Mouse (Mus musculus) CH12.LX (cell line): ENCODE measurements around the gene Hist1h2bg. TPM values are rescaled to one million over a fixed set of nuclear protein-coding genes. Genes with fewer than 3 reads are reported as not detected.

ENCODE experiments used
- DNase-seq: peaks from one replicate; pipeline ENCODE4 v3.0.0-alpha.2; 2013; ENCODE audit errors: extremely low read depth
- H3K27ac ChIP-seq: 2 replicates; pipeline ENCODE4 v1.5.1; 2012; ENCODE audit warnings: low read depth, mild to moderate bottlenecking, control low read depth, moderate library complexity; ENCODE audit not compliant: insufficient read depth
- H3K27me3 ChIP-seq: replicated peaks from 2 replicates; pipeline ENCODE3; 2012; ENCODE audit warnings: inconsistent platforms
- H3K36me3 ChIP-seq, 2 experiments: replicated peaks in 1 of 2; 2 replicates each; pipeline versions ENCODE3 to v1.6.1; 2012; ENCODE audit warnings: inconsistent platforms in 1 of 2, low read length in 1 of 2, mild to moderate bottlenecking in 1 of 2, mixed read lengths in 1 of 2, moderate library complexity in 1 of 2; ENCODE audit not compliant: control insufficient read depth in 1 of 2, insufficient read depth in 1 of 2
- H3K4me1 ChIP-seq, 2 experiments: 2 replicates each; pipeline ENCODE4 v1.6.1; 2012; ENCODE audit warnings: inconsistent platforms in 1 of 2, moderate library complexity in 1 of 2; ENCODE audit not compliant: insufficient read depth in 2 of 2, control insufficient read depth in 1 of 2
- H3K4me2 ChIP-seq: 2 replicates; pipeline ENCODE4 v1.6.1; 2012; ENCODE audit warnings: low read depth, mild to moderate bottlenecking, control low read depth; ENCODE audit not compliant: poor library complexity, insufficient read depth, severe bottlenecking
- H3K4me3 ChIP-seq, 3 experiments: fragments of 150-350 bp in 1 of 3; sonication (generic) in 1 of 3; replicated peaks in 1 of 3; 2 replicates each; pipeline versions ENCODE3 to v1.5.1; 2011 to 2012; ENCODE audit warnings: low read depth in 2 of 3, low read length in 2 of 3, mild to moderate bottlenecking in 2 of 3, moderate library complexity in 2 of 3, control low read depth in 1 of 3, improper control_type of control experiment in 1 of 3, inconsistent platforms in 1 of 3, mixed read lengths in 1 of 3; ENCODE audit not compliant: poor library complexity in 1 of 3
- H3K79me2 ChIP-seq: replicated peaks from 2 replicates; pipeline ENCODE4 v1.6.1; 2012; ENCODE audit warnings: mild to moderate bottlenecking, moderate library complexity; ENCODE audit not compliant: control insufficient read depth, poor library complexity, insufficient read depth, severe bottlenecking; ENCODE audit errors: extremely low read depth
- H3K9ac ChIP-seq: 2 replicates; pipeline ENCODE4 v1.6.1; 2012; ENCODE audit warnings: low read depth, mild to moderate bottlenecking, control low read depth, moderate library complexity; ENCODE audit not compliant: insufficient read depth
- H3K9me3 ChIP-seq: replicated peaks from 2 replicates; pipeline ENCODE3; 2012; ENCODE audit warnings: low read length, inconsistent platforms, mixed read lengths
- BHLHE40 ChIP-seq: IDR thresholded peaks from 2 replicates; pipeline ENCODE4 v1.6.1; 2011; ENCODE audit warnings: mild to moderate bottlenecking, low read depth, low read length, improper control_type of control experiment
- CHD1 ChIP-seq: IDR thresholded peaks from 2 replicates; pipeline ENCODE4 v1.6.1; 2012; ENCODE audit warnings: low read depth, low read length, improper control_type of control experiment, inconsistent platforms
- CHD2 ChIP-seq: IDR thresholded peaks from 2 replicates; pipeline ENCODE4 v1.6.1; 2011; ENCODE audit warnings: low read length, improper control_type of control experiment
- CTCF ChIP-seq, 2 experiments: IDR thresholded peaks in 1 of 2; conservative IDR thresholded peaks in 1 of 2; 2 replicates each; pipeline ENCODE4 v1.5.1; 2011 to 2012; ENCODE audit warnings: low read depth in 2 of 2, low read length in 2 of 2, improper control_type of control experiment in 1 of 2, inconsistent platforms in 1 of 2, mild to moderate bottlenecking in 1 of 2, moderate library complexity in 1 of 2
- E2F4 ChIP-seq: IDR thresholded peaks from 2 replicates; pipeline ENCODE4 v1.6.1; 2011; ENCODE audit warnings: low read depth, low read length, improper control_type of control experiment; ENCODE audit not compliant: insufficient replicate concordance
- ELF1 ChIP-seq: IDR thresholded peaks from 2 replicates; pipeline ENCODE4 v1.6.1; 2014; ENCODE audit warnings: low read depth, mild to moderate bottlenecking, inconsistent platforms, low read length, improper control_type of control experiment
- EP300 ChIP-seq: IDR thresholded peaks from 2 replicates; pipeline ENCODE4 v1.6.1; 2011; ENCODE audit warnings: low read length, improper control_type of control experiment
- ETS1 ChIP-seq: conservative IDR thresholded peaks from 2 replicates; pipeline ENCODE4 v1.6.1; 2012; ENCODE audit warnings: low read depth, mild to moderate bottlenecking, inconsistent platforms, low read length, improper control_type of control experiment, moderate library complexity
- GABPA ChIP-seq: IDR thresholded peaks from 2 replicates; pipeline ENCODE4 v1.6.1; 2012; ENCODE audit warnings: low read depth, low read length, improper control_type of control experiment, inconsistent platforms; ENCODE audit not compliant: insufficient replicate concordance
- HCFC1 ChIP-seq: IDR thresholded peaks from 2 replicates; pipeline ENCODE4 v1.6.1; 2012; ENCODE audit warnings: low read depth, mild to moderate bottlenecking, inconsistent platforms, low read length, improper control_type of control experiment
- IRF4 ChIP-seq: IDR thresholded peaks from 2 replicates; pipeline ENCODE4 v1.6.1; 2014; ENCODE audit warnings: low read depth, mild to moderate bottlenecking, inconsistent platforms, low read length, improper control_type of control experiment
- JUN ChIP-seq: IDR thresholded peaks from 2 replicates; pipeline ENCODE4 v1.6.1; 2011; ENCODE audit warnings: low read depth, mild to moderate bottlenecking, low read length, improper control_type of control experiment, moderate library complexity; ENCODE audit not compliant: insufficient read depth
- JUND ChIP-seq: conservative IDR thresholded peaks from 2 replicates; pipeline ENCODE4 v1.6.1; 2011; ENCODE audit warnings: low read depth, low read length, improper control_type of control experiment
- KAT2A ChIP-seq: IDR thresholded peaks from 2 replicates; pipeline ENCODE4 v1.6.1; 2012; ENCODE audit warnings: low read length, improper control_type of control experiment, inconsistent platforms; ENCODE audit not compliant: insufficient replicate concordance
- MAFK ChIP-seq: IDR thresholded peaks from 2 replicates; pipeline ENCODE4 v1.6.1; 2011; ENCODE audit warnings: low read length, improper control_type of control experiment; ENCODE audit not compliant: insufficient replicate concordance
- MAX ChIP-seq: IDR thresholded peaks from 2 replicates; pipeline ENCODE4 v1.6.1; 2011; ENCODE audit warnings: low read length, improper control_type of control experiment
- MAZ ChIP-seq: IDR thresholded peaks from 2 replicates; pipeline ENCODE4 v1.6.1; 2012; ENCODE audit warnings: low read depth, mild to moderate bottlenecking, inconsistent platforms, low read length, improper control_type of control experiment, moderate library complexity
- MEF2A ChIP-seq: IDR thresholded peaks from 2 replicates; pipeline ENCODE4 v1.6.1; 2014; ENCODE audit warnings: low read depth, mild to moderate bottlenecking, inconsistent platforms, low read length, improper control_type of control experiment, borderline replicate concordance
- MXI1 ChIP-seq: IDR thresholded peaks from 2 replicates; pipeline ENCODE4 v1.6.1; 2011; ENCODE audit warnings: mild to moderate bottlenecking, low read depth, low read length, improper control_type of control experiment
- MYC ChIP-seq: IDR thresholded peaks from 2 replicates; pipeline ENCODE4 v1.6.1; 2011; ENCODE audit warnings: low read depth, mild to moderate bottlenecking, improper control_type of control experiment, low read length
- NELFE ChIP-seq: IDR thresholded peaks from 2 replicates; pipeline ENCODE4 v1.6.1; 2011; ENCODE audit warnings: low read depth, low read length, improper control_type of control experiment
- NRF1 ChIP-seq: IDR thresholded peaks from 2 replicates; pipeline ENCODE4 v1.6.1; 2014; ENCODE audit warnings: low read depth, mild to moderate bottlenecking, inconsistent platforms, low read length, improper control_type of control experiment, moderate library complexity
- PAX5 ChIP-seq: IDR thresholded peaks from 2 replicates; pipeline ENCODE4 v1.6.1; 2012; ENCODE audit warnings: low read length, inconsistent platforms, mixed read lengths
- POLR2A ChIP-seq: IDR thresholded peaks from 2 replicates; pipeline ENCODE4 v1.6.1; 2011; ENCODE audit warnings: low read depth, mild to moderate bottlenecking, improper control_type of control experiment, low read length
- POLR2AphosphoS2 ChIP-seq: IDR thresholded peaks from 2 replicates; pipeline ENCODE4 v1.6.1; 2011; ENCODE audit warnings: low read depth, low read length, improper control_type of control experiment
- RAD21 ChIP-seq: IDR thresholded peaks from 2 replicates; pipeline ENCODE4 v1.6.1; 2011; ENCODE audit warnings: low read depth, mild to moderate bottlenecking, low read length, improper control_type of control experiment, moderate library complexity
- RCOR1 ChIP-seq: conservative IDR thresholded peaks from 2 replicates; pipeline ENCODE4 v1.6.1; 2012; ENCODE audit warnings: low read depth, mild to moderate bottlenecking, inconsistent platforms, low read length, improper control_type of control experiment
- SIN3A ChIP-seq: IDR thresholded peaks from 2 replicates; pipeline ENCODE4 v1.6.1; 2012; ENCODE audit warnings: low read length, improper control_type of control experiment, inconsistent platforms
- SMC3 ChIP-seq: IDR thresholded peaks from 2 replicates; pipeline ENCODE4 v1.6.1; 2011; ENCODE audit warnings: low read depth, low read length, improper control_type of control experiment
- TBP ChIP-seq: conservative IDR thresholded peaks from 2 replicates; pipeline ENCODE4 v1.6.1; 2011; ENCODE audit warnings: low read depth, low read length, improper control_type of control experiment
- TCF12 ChIP-seq: IDR thresholded peaks from 2 replicates; pipeline ENCODE4 v1.6.1; 2014; ENCODE audit warnings: low read depth, mild to moderate bottlenecking, inconsistent platforms, low read length, improper control_type of control experiment
- UBTF ChIP-seq: IDR thresholded peaks from 2 replicates; pipeline ENCODE4 v1.6.1; 2012; ENCODE audit warnings: low read depth, mild to moderate bottlenecking, inconsistent platforms, low read length, improper control_type of control experiment, moderate library complexity
- USF1 ChIP-seq: IDR thresholded peaks from 2 replicates; pipeline ENCODE4 v1.6.1; 2014; ENCODE audit warnings: low read depth, mild to moderate bottlenecking, inconsistent platforms, low read length, improper control_type of control experiment
- USF2 ChIP-seq: conservative IDR thresholded peaks from 2 replicates; pipeline ENCODE4 v1.6.1; 2011; ENCODE audit warnings: low read depth, low read length, improper control_type of control experiment
- ZC3H11A ChIP-seq: IDR thresholded peaks from 2 replicates; pipeline ENCODE4 v1.6.1; 2012; ENCODE audit warnings: low read depth, mild to moderate bottlenecking, inconsistent platforms, low read length, improper control_type of control experiment
- ZKSCAN1 ChIP-seq: IDR thresholded peaks from 2 replicates; pipeline ENCODE4 v1.6.1; 2012; ENCODE audit warnings: low read depth, inconsistent platforms, low read length, improper control_type of control experiment, borderline replicate concordance
- ZMIZ1 ChIP-seq: IDR thresholded peaks from 2 replicates; pipeline ENCODE4 v1.6.1; 2012; ENCODE audit warnings: low read depth, mild to moderate bottlenecking, inconsistent platforms, low read length, improper control_type of control experiment
- ZNF384 ChIP-seq: IDR thresholded peaks from 2 replicates; pipeline ENCODE4 v1.6.1; 2012; ENCODE audit warnings: low read depth, low read length, improper control_type of control experiment, inconsistent platforms
- dilution Hi-C: fragments of 300-500 bp; cut with MboI; formaldehyde crosslinking; loops from 2 replicates; pipeline ENCODE4 v1.14.3; 2020; ENCODE audit warnings: low sequenced_read_pairs; ENCODE audit not compliant: extremely low pct_unique_long_range_greater_than_20kb, extremely low pct_ligation_motif_present
- in situ Hi-C: fragments of 300-500 bp; cut with MboI; formaldehyde crosslinking; loops from 3 replicates; pipeline ENCODE4 v1.14.3; 2019; ENCODE audit warnings: low sequenced_read_pairs, low pct_ligation_motif_present, low pct_unique_long_range_greater_than_20kb, mixed read lengths
- polyA plus RNA-seq: library from polyadenylated mRNA; unstranded; fragments of >175 nt; gene quantifications from 2 replicates; pipeline ENCODE4 v1.2.1, GENCODE M21; 2012; ENCODE audit warnings: low read depth; ENCODE audit not compliant: insufficient read length
- total RNA-seq, 2 experiments: library from RNA; depleted of rRNA; stranded (reverse); fragments of 300-350 nt in 1 of 2; fragments of >200 nt in 1 of 2; gene quantifications; 2 replicates each; pipeline ENCODE4 v1.2.3; 2012 to 2014

The Hist1h2bg gene
- total and polyA plus RNA-seq, 3 experiments = 9.4 to 3,252 (median 136) TPM

- peak overlapping the region; percentile 91 for H3K9ac ChIP-seq
- no peaks in the 10 kb centered on the region for H3K27me3 ChIP-seq
- peaks cover 4 to 21% of the 10 kb centered on the region in 2 experiments; a peak in 3 of 4 replicates for H3K4me1 ChIP-seq
- no peaks in the 10 kb centered on the region for H3K36me3 ChIP-seq
- peak overlapping the region; percentile 98 for H3K27ac ChIP-seq
- in situ Hi-C loops (loop anchor here (25.0 kb wide), 1 partner anchor 1813 kb away; the partner anchor contains the start of gene Hist1h4j), dilution Hi-C loops (no loop called here)
- H3K9me3 ChIP-seq = no peaks in the 10 kb centered on the region
- no peaks in the 10 kb centered on the region for H3K79me2 ChIP-seq
- H3K4me2 ChIP-seq = peak overlapping the region; percentile 84
- TF ChIP-seq CTCF (conservative IDR thresholded peaks at IDR 0.05 in 1 of 2, IDR thresholded peaks at IDR 0.05 in 1 of 2; ENCODE audit: low read depth in 2 of 2, low read length in 2 of 2) (no peak), TCF12 (no peak), ZNF384 (no peak), KAT2A (no peak), SIN3A (no peak; the same call in 1 of the 2 replicates), MAFK (no peak), ZKSCAN1 (no peak), JUND (no peak), NELFE (no peak), ZMIZ1 (no peak; the same call in 1 of the 2 replicates), CHD1 (peak; percentile 90; the same call in 1 of the 2 replicates), E2F4 (no peak), TBP (peak; percentile 62; the same call in 1 of the 2 replicates), CHD2 (peak; percentile 49), MAZ (no peak), IRF4 (no peak), PAX5 (no peak), POLR2A (peak; percentile 80; the same call in 1 of the 2 replicates), MYC (peak; percentile 19; the same call in 1 of the 2 replicates), RCOR1 (peak; percentile 83; the same call in 1 of the 2 replicates), USF1 (no peak), EP300 (no peak), MAX (no peak), POLR2AphosphoS2 (peak; percentile 100), SMC3 (peak; percentile 26; the same call in 1 of the 2 replicates), RAD21 (no peak), MEF2A (no peak), BHLHE40 (no peak; the same call in 1 of the 2 replicates), MXI1 (no peak), UBTF (no peak), HCFC1 (peak; percentile 38; the same call in 1 of the 2 replicates), ETS1 (no peak), ZC3H11A (no peak), ELF1 (no peak), GABPA (no peak), JUN (no peak), USF2 (no peak), NRF1 (no peak)
- peak; percentile 67 for DNase-seq
- H3K4me3 ChIP-seq = peak overlapping the region; percentile 29 to 55 (median 30)
Measured at GRCm38 (mm10) chr13:23550761-23551145, 20.4 kb upstream of the Hist1h2bg start.
